Mouse (Mus musculus) liver, adult 10 weeks (tissue): ENCODE results near the gene Fanci. TPM values are rescaled to one million over a fixed set of nuclear protein-coding genes. Genes with fewer than 3 reads are reported as not detected.

Experiments
- polyA plus RNA-seq: library from polyadenylated mRNA; stranded (reverse); fragments of 350-450 nt; fragmentation: Illumina TruSeq; extraction: RNeasy Lipid Tissue Mini Kit (QIAGEN cat#74804); gene quantifications from one replicate; pipeline ENCODE4 v1.2.3, GENCODE M21; 2014; ENCODE audit warnings: low read depth, low replicate concordance

Fanci gene
- polyA plus RNA-seq = not detected

DNA sequence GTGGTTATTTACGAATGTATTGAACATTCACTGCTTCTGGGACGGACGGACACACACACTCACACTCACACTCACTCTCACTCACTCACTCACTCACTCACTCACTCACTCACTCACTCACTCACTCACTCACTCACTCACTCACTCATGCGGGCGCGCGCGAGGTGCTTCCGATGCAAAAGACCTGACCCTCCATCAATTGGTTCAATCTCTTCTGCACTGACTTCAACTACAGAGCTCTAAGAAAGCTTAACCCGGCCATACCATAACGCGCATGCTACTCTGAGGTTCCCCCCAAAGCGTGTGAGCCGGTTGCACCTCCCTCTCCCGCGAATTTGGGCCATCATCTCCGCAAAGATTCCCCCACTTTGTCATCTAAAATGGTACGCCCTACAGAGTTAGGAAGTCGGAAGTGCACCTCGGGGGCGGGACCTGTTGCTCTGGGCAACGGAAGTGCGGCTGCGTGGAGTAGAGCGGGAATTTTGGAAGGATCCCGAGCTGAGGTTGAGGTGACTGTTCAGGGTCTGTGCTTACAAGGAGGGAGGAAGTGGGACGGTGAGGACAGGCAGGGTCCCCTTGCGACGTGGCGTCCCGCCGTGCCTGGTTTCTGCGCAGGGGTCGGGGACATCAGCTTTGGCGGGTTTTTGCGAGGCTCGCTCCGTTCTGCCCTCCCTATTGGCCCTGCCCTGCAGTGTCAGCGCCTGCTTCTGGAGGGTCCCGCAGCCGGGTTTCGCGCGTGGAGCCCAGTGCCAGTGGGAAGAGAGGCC, at the start of gene Fanci:
Fanci (plus strand) TSS at position 47 of the 767 bp plus-strand sequence.

GRCm38 (mm10) chr7:79386422-79387133, 5.2 kb upstream of the Fanci start, which contains the start of gene Rlbp1:
Gene Rlbp1, minus strand, starts transcription at chr7:79387048.

GRCm38 (mm10) chr7:79466053-79466901, 74.5 kb downstream of the Fanci start, which contains the start of gene Polg:
Gene Polg, minus strand, starts transcription at chr7:79466362.

Other genes starting within 250 kb of the Fanci start
- 0.98 TPM for gene Mfge8, start 242.9 kb upstream of the Fanci start, polyA plus RNA-seq
- gene Abhd2, start 118.7 kb upstream of the Fanci start, polyA plus RNA-seq = 38.0 TPM
- gene Rlbp1, start 4.9 kb upstream of the Fanci start, polyA plus RNA-seq = not detected
- gene Polg, start 74.4 kb downstream of the Fanci start, polyA plus RNA-seq = 27.5 TPM
- gene Rhcg, start 225.7 kb downstream of the Fanci start, polyA plus RNA-seq = not detected